Mouse (Mus musculus) hindbrain, embryonic 12.5 days (tissue): ENCODE results near the gene Hmgn2. TPM values are rescaled to one million over a fixed set of nuclear protein-coding genes. Genes with fewer than 3 reads are reported as not detected.
"Not testable (repeated sequence)": the region's sequence is repeated elsewhere in the genome, so short reads cannot be mapped to it uniquely, and the experiment has no call there.

Source experiments
- ATAC-seq: fragments of 200-750 bp; cut with Nextera tagmentation; 2 replicates; pipeline ENCODE4 v1.8.0; 2017; ENCODE audit warnings: moderate TSS enrichment; ENCODE audit not compliant: low FRiP score
- H3K27ac ChIP-seq: fragments of 300-500 bp; sonication (generic); 2 replicates; pipeline ENCODE4 v1.5.1; 2016; ENCODE audit warnings: mild to moderate bottlenecking
- H3K27me3 ChIP-seq: fragments of 300-500 bp; sonication (generic); 2 replicates; pipeline ENCODE4 v1.6.1; 2016; ENCODE audit warnings: mild to moderate bottlenecking
- H3K36me3 ChIP-seq: fragments of 300-500 bp; sonication (generic); 2 replicates; pipeline ENCODE4 v1.6.1; 2016; ENCODE audit warnings: mild to moderate bottlenecking
- H3K4me1 ChIP-seq: fragments of 300-500 bp; sonication (generic); 2 replicates; pipeline ENCODE4 v1.6.1; 2016
- H3K4me2 ChIP-seq: fragments of 300-500 bp; sonication (generic); replicated peaks from 2 replicates; pipeline ENCODE4 v1.6.1; 2016; ENCODE audit warnings: mild to moderate bottlenecking
- H3K4me3 ChIP-seq: fragments of 300-500 bp; sonication (generic); 2 replicates; pipeline ENCODE4 v1.5.1; 2016; ENCODE audit warnings: mild to moderate bottlenecking
- H3K9ac ChIP-seq: fragments of 300-500 bp; sonication (generic); 2 replicates; pipeline ENCODE4 v1.6.1; 2016; ENCODE audit warnings: mild to moderate bottlenecking, moderate library complexity
- H3K9me3 ChIP-seq: fragments of 300-500 bp; sonication (generic); replicated peaks from 2 replicates; pipeline ENCODE4 v1.6.1; 2016; ENCODE audit warnings: mild to moderate bottlenecking
- whole genome bisulfite sequencing: fragments of 180-500 bp; shearing (Covaris S2); methylation state at CpG from one replicate; pipeline ENCODE4 v1.1.7; 2016; 5-methylcytosine and 5-hydroxymethylcytosine counted together
- polyA plus RNA-seq: library from polyadenylated mRNA; unstranded; fragments of >200 nt; fragmentation: Nextera tagmentation; extraction: Ambion mirVana; gene quantifications from 2 replicates; pipeline ENCODE4 v1.2.1, GENCODE M21; 2016

The Hmgn2 gene
- polyA plus RNA-seq, 1 experiment from 2014 or later: 2,290 TPM

GRCm38 (mm10) chr4:133938077-133938476 lies 30.4 kb downstream of the Hmgn2 start:
- Histone ChIP-seq H3K4me2 (no peak overlapping the region), H3K27ac (no peak overlapping the region), H3K9me3 (no peaks in the 10 kb centered on the region), H3K4me1 (no peaks in the 10 kb centered on the region), H3K27me3 (no peaks in the 10 kb centered on the region), H3K36me3 (no peaks in the 10 kb centered on the region), H3K9ac (no peak overlapping the region), H3K4me3 (no peak overlapping the region)
- ATAC-seq: no peak
- 57% methylated on average over 2 of the region's 2 CpGs for WGBS

- Histone ChIP-seq H3K9ac (no peak overlapping the region), H3K36me3 (no peaks in the 10 kb centered on the region), H3K27ac (no peak overlapping the region), H3K9me3 (no peaks in the 10 kb centered on the region), H3K4me2 (no peak overlapping the region), H3K27me3 (no peaks in the 10 kb centered on the region), H3K4me1 (no peaks in the 10 kb centered on the region), H3K4me3 (no peak overlapping the region)
- WGBS: 78% methylated on average over 3 of the region's 3 CpGs
- ATAC-seq: no peak
Observed at GRCm38 (mm10) chr4:133931785-133932184, 36.7 kb downstream of the Hmgn2 start.

GRCm38 (mm10) chr4:133931349-133931748 lies 37.1 kb downstream of the Hmgn2 start:
- WGBS: 14% methylated on average over 10 of the region's 10 CpGs

GRCm38 (mm10) chr4:133929278-133929670 lies 39.2 kb downstream of the Hmgn2 start:
- Histone ChIP-seq H3K4me1 (no peaks in the 10 kb centered on the region), H3K36me3 (no peaks in the 10 kb centered on the region), H3K9me3 (no peaks in the 10 kb centered on the region), H3K27ac (no peak overlapping the region), H3K4me3 (no peak overlapping the region), H3K9ac (no peak overlapping the region), H3K27me3 (no peaks in the 10 kb centered on the region), H3K4me2 (no peak overlapping the region)
- no peak for ATAC-seq
- WGBS: 42% methylated on average over 7 of the region's 7 CpGs

More at GRCm38 (mm10) chr4:133931349-133931748, 37.1 kb downstream of the Hmgn2 start:
- no peak for ATAC-seq
- Histone ChIP-seq H3K27me3 (no peaks in the 10 kb centered on the region), H3K9me3 (no peaks in the 10 kb centered on the region), H3K36me3 (no peaks in the 10 kb centered on the region), H3K4me2 (no peak overlapping the region), H3K27ac (no peak overlapping the region), H3K4me3 (no peak overlapping the region), H3K4me1 (no peaks in the 10 kb centered on the region), H3K9ac (no peak overlapping the region)

- Histone ChIP-seq H3K4me2 (no peak overlapping the region), H3K4me1 (no peaks in the 10 kb centered on the region), H3K9ac (no peak overlapping the region), H3K36me3 (no peaks in the 10 kb centered on the region), H3K27ac (no peak overlapping the region), H3K4me3 (no peak overlapping the region), H3K9me3 (no peaks in the 10 kb centered on the region), H3K27me3 (no peaks in the 10 kb centered on the region)
- ATAC-seq: no peak
- WGBS: 67% methylated on average over 15 of the region's 15 CpGs
Observed at GRCm38 (mm10) chr4:133928576-133929277, 39.7 kb downstream of the Hmgn2 start.

GRCm38 (mm10) chr4:133925204-133925603 lies 43.2 kb downstream of the Hmgn2 start:
- Histone ChIP-seq H3K4me1 (no peaks in the 10 kb centered on the region), H3K4me2 (no peak overlapping the region), H3K36me3 (no peaks in the 10 kb centered on the region), H3K27ac (no peak overlapping the region), H3K4me3 (no peak overlapping the region), H3K9ac (no peak overlapping the region), H3K9me3 (no peaks in the 10 kb centered on the region), H3K27me3 (no peaks in the 10 kb centered on the region)
- ATAC-seq: no peak
- 81% methylated on average over 4 of the region's 4 CpGs for WGBS

- no peak overlapping the region for H3K4me3 ChIP-seq
- no peaks in the 10 kb centered on the region for H3K4me1 ChIP-seq
- no peak overlapping the region for H3K9ac ChIP-seq
- H3K27me3 ChIP-seq: no peaks in the 10 kb centered on the region
- no peaks in the 10 kb centered on the region for H3K36me3 ChIP-seq
- no peak overlapping the region for H3K4me2 ChIP-seq
- 90% methylated on average over 5 of the region's 5 CpGs for WGBS
- no peak for ATAC-seq
- no peaks in the 10 kb centered on the region for H3K9me3 ChIP-seq
- H3K27ac ChIP-seq: no peak overlapping the region
Observed at GRCm38 (mm10) chr4:133923743-133924142, 44.7 kb downstream of the Hmgn2 start.

GRCm38 (mm10) chr4:133918093-133918825 lies 50.2 kb downstream of the Hmgn2 start:
- not testable (repeated sequence) for H3K4me1 ChIP-seq, H3K4me2 ChIP-seq, H3K27ac ChIP-seq, H3K27me3 ChIP-seq, H3K4me3 ChIP-seq, H3K9ac ChIP-seq, ATAC-seq, H3K9me3 ChIP-seq, H3K36me3 ChIP-seq
- WGBS: 89% methylated on average over 23 of the region's 23 CpGs

Other genes with a start within 250 kb of the Hmgn2 start
- 41.9 and 44.3 TPM in 2 replicates for gene Arid1a, start 211.9 kb downstream of the Hmgn2 start, polyA plus RNA-seq
- gene Rps6ka1, start 80.9 kb downstream of the Hmgn2 start, polyA plus RNA-seq: 30.3 and 37.4 TPM in 2 replicates
- gene Dhdds, start 32.3 kb upstream of the Hmgn2 start, polyA plus RNA-seq: 43.1 and 44.1 TPM in 2 replicates
- 1.4 TPM in 2 replicates for gene Lin28a, start 50.2 kb upstream of the Hmgn2 start, polyA plus RNA-seq
- not detected in 2 replicates for gene Zfp683, start 85.2 kb upstream of the Hmgn2 start, polyA plus RNA-seq
- gene Crybg2, start 92.2 kb upstream of the Hmgn2 start, polyA plus RNA-seq: 2.3 and 2.5 TPM in 2 replicates
- gene Cd52, start 126.4 kb upstream of the Hmgn2 start, polyA plus RNA-seq: 4.8 and 5.0 TPM in 2 replicates
- gene Ubxn11, start 133.9 kb upstream of the Hmgn2 start, polyA plus RNA-seq: 11.6 and 13.4 TPM in 2 replicates
- 333 and 369 TPM in 2 replicates for gene Sh3bgrl3, start 160.1 kb upstream of the Hmgn2 start, polyA plus RNA-seq
- gene Cep85, start 218.5 kb upstream of the Hmgn2 start, polyA plus RNA-seq: 28.1 and 30.4 TPM in 2 replicates
- not detected in 2 replicates for gene Gm7534, start 234.4 kb upstream of the Hmgn2 start, polyA plus RNA-seq